Mouse (Mus musculus): ENCODE measurements at regions not wholly inside any gene's neighbourhood (a gene's known extent, or its start where the extent isn't known, plus 50 kb on each side); places are given as distances from the start of the nearest gene placed in this dataset.
A peak's percentile ranks its signal among the peaks of the same experiment; 100 is the strongest.

DNA sequence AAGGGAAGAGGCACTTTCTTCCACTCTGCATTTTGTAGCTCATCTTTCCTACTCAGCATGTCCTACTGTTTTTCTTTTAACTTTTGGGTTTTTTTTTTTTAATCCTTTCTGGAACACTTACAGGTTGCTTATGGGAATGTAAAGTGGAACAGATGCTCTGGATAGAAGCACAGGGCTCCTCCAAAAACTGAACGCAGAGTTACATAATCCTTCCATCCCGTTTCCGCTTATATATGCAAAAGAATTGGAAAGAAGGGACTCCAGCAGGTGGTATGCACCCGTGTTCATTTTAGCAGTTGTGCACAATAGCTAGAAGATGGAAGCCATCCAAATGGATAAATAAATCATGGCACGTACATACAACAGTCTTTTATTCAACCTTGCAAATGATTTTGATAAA, 127.0 kb upstream of the Zbtb20 start:
- no peak for ATAC-seq (ENCODE audit: insufficient read depth, low read depth)
- WGBS = 88% methylated on average over 5 of the region's 5 CpGs
- H3K9me3 ChIP-seq (replicated peaks; ENCODE audit: control insufficient read depth, low read length) = no peaks in the 10 kb centered on the region
- no peak overlapping the region for H3K27ac ChIP-seq (ENCODE audit: low read depth)
- TF ChIP-seq CTCF (IDR thresholded peaks at IDR 0.05; ENCODE audit: low read depth) = no peak
- TF ChIP-seq EP300 (IDR thresholded peaks at IDR 0.05; ENCODE audit: low read depth) = no peak
- H3K4me2 ChIP-seq (ENCODE audit: low read depth, low read length) = no peak overlapping the region
- no peak overlapping the region for H3K4me3 ChIP-seq (ENCODE audit: low read depth, low read length)
- DNase-seq (ENCODE audit: low spot score) = no peak
- H3K4me1 ChIP-seq (ENCODE audit: control insufficient read depth, insufficient read depth) = no peaks in the 10 kb centered on the region
- no peaks in the 10 kb centered on the region for H3K36me3 ChIP-seq (replicated peaks; ENCODE audit: control insufficient read depth, insufficient read depth, low read length)
- no peaks in the 10 kb centered on the region for H3K27me3 ChIP-seq (ENCODE audit: control insufficient read depth, insufficient read depth, low read length)
- H3K9ac ChIP-seq (replicated peaks; ENCODE audit: low read depth, low read length) = no peak overlapping the region

GRCm38 (mm10) chr16:42745943-42746675, 129.6 kb upstream of the Zbtb20 start:
- Histone ChIP-seq H3K4me2 (ENCODE audit: low read depth, low read length) (peak overlapping the region; percentile 7; the same call in 1 of the 2 replicates), H3K36me3 (replicated peaks; ENCODE audit: control insufficient read depth, insufficient read depth, low read length) (no peaks in the 10 kb centered on the region), H3K4me1 (ENCODE audit: control insufficient read depth, insufficient read depth) (no peaks in the 10 kb centered on the region), H3K9ac (replicated peaks; ENCODE audit: low read depth, low read length) (no peak overlapping the region), H3K27me3 (ENCODE audit: control insufficient read depth, insufficient read depth, low read length) (no peaks in the 10 kb centered on the region), H3K9me3 (replicated peaks; ENCODE audit: control insufficient read depth, low read length) (no peaks in the 10 kb centered on the region), H3K4me3 (ENCODE audit: low read depth, low read length) (no peak overlapping the region), H3K27ac (ENCODE audit: low read depth) (no peak overlapping the region)
- WGBS = 30% methylated on average over 11 of the region's 11 CpGs
- TF ChIP-seq CTCF (IDR thresholded peaks at IDR 0.05; ENCODE audit: low read depth) (no peak), EP300 (IDR thresholded peaks at IDR 0.05; ENCODE audit: low read depth) (no peak)
- peak; percentile 36; the same call in 1 of the 2 replicates for ATAC-seq (ENCODE audit: insufficient read depth, low read depth)
- no peak for DNase-seq (ENCODE audit: low spot score)

DNA sequence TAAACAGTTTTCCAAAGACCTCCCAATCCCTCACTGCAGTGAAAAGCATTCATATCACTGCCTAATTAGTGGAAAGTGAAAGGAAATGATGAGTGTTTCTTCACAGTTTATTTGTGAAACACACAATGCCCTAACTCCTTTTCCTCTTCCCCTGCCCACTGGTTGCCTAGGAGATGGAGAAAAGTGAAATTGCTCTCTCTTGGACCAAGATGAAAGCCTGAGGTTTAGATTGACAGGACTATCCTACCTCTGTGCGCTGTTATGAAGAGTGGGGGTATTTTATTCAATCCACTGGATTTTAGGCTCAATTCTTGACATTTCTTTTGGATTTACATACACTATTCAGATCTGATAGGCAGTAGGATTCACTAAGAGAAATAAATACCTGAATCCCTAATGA, 132.1 kb upstream of the Zbtb20 start:
- DNase-seq (ENCODE audit: low spot score) = no peak
- Histone ChIP-seq H3K9ac (replicated peaks; ENCODE audit: low read depth, low read length) (no peak overlapping the region), H3K4me3 (ENCODE audit: low read depth, low read length) (no peak overlapping the region), H3K4me1 (ENCODE audit: control insufficient read depth, insufficient read depth) (no peaks in the 10 kb centered on the region), H3K4me2 (ENCODE audit: low read depth, low read length) (no peak overlapping the region), H3K27ac (ENCODE audit: low read depth) (no peak overlapping the region), H3K27me3 (ENCODE audit: control insufficient read depth, insufficient read depth, low read length) (no peaks in the 10 kb centered on the region), H3K9me3 (replicated peaks; ENCODE audit: control insufficient read depth, low read length) (no peaks in the 10 kb centered on the region), H3K36me3 (replicated peaks; ENCODE audit: control insufficient read depth, insufficient read depth, low read length) (no peaks in the 10 kb centered on the region)
- no peak for TF ChIP-seq CTCF (IDR thresholded peaks at IDR 0.05; ENCODE audit: low read depth)
- no peak for TF ChIP-seq EP300 (IDR thresholded peaks at IDR 0.05; ENCODE audit: low read depth)
- WGBS = 90% methylated on average over 1 of the region's 1 CpGs
- no peak for ATAC-seq (ENCODE audit: insufficient read depth, low read depth)

- WGBS = 55% methylated on average over 2 of the region's 2 CpGs
Observed at GRCm38 (mm10) chr16:42743120-42743519, 132.6 kb upstream of the Zbtb20 start.

DNA sequence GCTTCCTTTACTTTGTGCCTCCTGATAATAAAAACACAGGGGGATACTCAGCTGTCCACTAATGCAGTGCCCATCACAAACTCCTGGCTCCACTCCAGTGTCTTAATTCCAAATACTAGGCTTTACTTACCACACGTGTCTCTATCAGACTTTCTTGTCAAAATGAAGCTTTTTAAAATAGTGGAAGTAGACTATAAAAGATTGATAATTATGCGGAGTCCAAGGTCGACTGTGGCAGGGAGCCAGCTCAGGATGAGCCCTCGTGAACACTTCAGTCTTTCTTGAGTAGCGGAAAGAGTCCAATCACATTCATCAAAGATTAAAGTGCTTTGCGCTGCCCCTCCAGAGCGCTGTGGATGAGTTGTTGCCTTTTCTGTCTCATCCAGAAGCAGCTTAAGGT, 147.9 kb upstream of the Zbtb20 start:
- H3K4me1 ChIP-seq (ENCODE audit: control insufficient read depth, insufficient read depth) = no peaks in the 10 kb centered on the region; the same call in 1 of the 2 replicates
- no peak overlapping the region for H3K4me3 ChIP-seq (ENCODE audit: low read depth, low read length)
- no peak overlapping the region for H3K4me2 ChIP-seq (ENCODE audit: low read depth, low read length)
- no peaks in the 10 kb centered on the region for H3K27me3 ChIP-seq (ENCODE audit: control insufficient read depth, insufficient read depth, low read length)
- H3K36me3 ChIP-seq (replicated peaks; ENCODE audit: control insufficient read depth, insufficient read depth, low read length) = no peaks in the 10 kb centered on the region
- ATAC-seq (ENCODE audit: insufficient read depth, low read depth) (no peak), DNase-seq (ENCODE audit: low spot score) (no peak)
- TF ChIP-seq EP300 (IDR thresholded peaks at IDR 0.05; ENCODE audit: low read depth) = no peak
- no peak for TF ChIP-seq CTCF (IDR thresholded peaks at IDR 0.05; ENCODE audit: low read depth)
- 58% methylated on average over 7 of the region's 7 CpGs for WGBS
- H3K27ac ChIP-seq (ENCODE audit: low read depth) = no peak overlapping the region
- no peaks in the 10 kb centered on the region for H3K9me3 ChIP-seq (replicated peaks; ENCODE audit: control insufficient read depth, low read length)
- H3K9ac ChIP-seq (replicated peaks; ENCODE audit: low read depth, low read length) = no peak overlapping the region

More at GRCm38 (mm10) chr16:42743120-42743519, 132.6 kb upstream of the Zbtb20 start:
- TF ChIP-seq EP300 (IDR thresholded peaks at IDR 0.05; ENCODE audit: low read depth) (no peak), CTCF (IDR thresholded peaks at IDR 0.05; ENCODE audit: low read depth) (no peak)
- H3K27me3 ChIP-seq (ENCODE audit: control insufficient read depth, insufficient read depth, low read length) = no peaks in the 10 kb centered on the region
- no peak overlapping the region for H3K4me3 ChIP-seq (ENCODE audit: low read depth, low read length)
- no peak for ATAC-seq (ENCODE audit: insufficient read depth, low read depth)
- H3K4me2 ChIP-seq (ENCODE audit: low read depth, low read length) = no peak overlapping the region
- H3K9ac ChIP-seq (replicated peaks; ENCODE audit: low read depth, low read length) = no peak overlapping the region
- no peaks in the 10 kb centered on the region for H3K9me3 ChIP-seq (replicated peaks; ENCODE audit: control insufficient read depth, low read length)
- no peaks in the 10 kb centered on the region for H3K36me3 ChIP-seq (replicated peaks; ENCODE audit: control insufficient read depth, insufficient read depth, low read length)
- DNase-seq (ENCODE audit: low spot score) = no peak
- no peak overlapping the region for H3K27ac ChIP-seq (ENCODE audit: low read depth)
- H3K4me1 ChIP-seq (ENCODE audit: control insufficient read depth, insufficient read depth) = no peaks in the 10 kb centered on the region

- WGBS = 78% methylated on average over 3 of the region's 3 CpGs
- Histone ChIP-seq H3K36me3 (replicated peaks; ENCODE audit: control insufficient read depth, insufficient read depth, low read length) (no peaks in the 10 kb centered on the region), H3K27ac (ENCODE audit: low read depth) (no peak overlapping the region), H3K4me3 (ENCODE audit: low read depth, low read length) (no peak overlapping the region), H3K4me2 (ENCODE audit: low read depth, low read length) (no peak overlapping the region), H3K27me3 (ENCODE audit: control insufficient read depth, insufficient read depth, low read length) (no peaks in the 10 kb centered on the region), H3K4me1 (ENCODE audit: control insufficient read depth, insufficient read depth) (no peaks in the 10 kb centered on the region), H3K9me3 (replicated peaks; ENCODE audit: control insufficient read depth, low read length) (no peaks in the 10 kb centered on the region), H3K9ac (replicated peaks; ENCODE audit: low read depth, low read length) (no peak overlapping the region)
- no peak for ATAC-seq (ENCODE audit: insufficient read depth, low read depth)
- no peak for DNase-seq (ENCODE audit: low spot score)
- TF ChIP-seq CTCF (IDR thresholded peaks at IDR 0.05; ENCODE audit: low read depth) (no peak), EP300 (IDR thresholded peaks at IDR 0.05; ENCODE audit: low read depth) (no peak)
Observed at GRCm38 (mm10) chr16:42719915-42720314, 155.8 kb upstream of the Zbtb20 start.

Measured in heart, postnatal 0 days (tissue).